Mouse (Mus musculus): Measurements from ENCODE around the gene Hsd11b1. TPM values are rescaled to one million over a fixed set of nuclear protein-coding genes. Genes with fewer than 3 reads are reported as not detected.
"Not testable (repeated sequence)": the region's sequence is repeated elsewhere in the genome, so short reads cannot be mapped to it uniquely, and the experiment has no call there.

The Hsd11b1 gene
- total RNA-seq (2021) = 1 to 10 TPM; 2.2 to 2.4 TPM
- long read RNA-seq, experiment 1, partial matches to known transcripts = 0 of 1 reads
- long read RNA-seq, experiment 1, other reads (novel, unspliced or antisense) = 0 of 1 reads
- long read RNA-seq, experiment 2, partial matches to known transcripts = 0 of 3 reads
- long read RNA-seq, experiment 2, other reads (novel, unspliced or antisense) = 1 of 3 reads

- intact Hi-C loops (cut with DNase I) = loop anchor here (2.0 kb wide), 1 partner anchor 57 kb away; no protein-coding TSS in a partner anchor
- no peak for DNase-seq
Measured at GRCm38 (mm10) chr1:193263955-193264598, at the start of gene Hsd11b1. Gene Hsd11b1 (minus strand): TSS chr1:193264075.

GRCm38 (mm10) chr1:193311596-193311995 is 47.7 kb upstream of the Hsd11b1 start:
- no peak for DNase-seq
- intact Hi-C loops (cut with DNase I) = no loop called here

GRCm38 (mm10) chr1:193310519-193311085 is 46.7 kb upstream of the Hsd11b1 start:
- no peak for DNase-seq
- intact Hi-C loops (cut with DNase I) = no loop called here

GRCm38 (mm10) chr1:193309785-193310518 is 46.1 kb upstream of the Hsd11b1 start:
- no peak for DNase-seq
- intact Hi-C loops (cut with DNase I) = no loop called here

GRCm38 (mm10) chr1:193306832-193307231 is 43.0 kb upstream of the Hsd11b1 start:
- no peak for DNase-seq
- intact Hi-C loops (cut with DNase I) = no loop called here

GRCm38 (mm10) chr1:193305386-193305785 is 41.5 kb upstream of the Hsd11b1 start:
- DNase-seq = no peak
- intact Hi-C loops (cut with DNase I) = no loop called here

- intact Hi-C loops (cut with DNase I) = no loop called here
- no peak for DNase-seq
Measured at GRCm38 (mm10) chr1:193303096-193303495, 39.2 kb upstream of the Hsd11b1 start.

GRCm38 (mm10) chr1:193302093-193302405 is 38.2 kb upstream of the Hsd11b1 start:
- DNase-seq = no peak
- intact Hi-C loops (cut with DNase I) = no loop called here

- intact Hi-C loops (cut with DNase I) = no loop called here
- DNase-seq = no peak
Measured at GRCm38 (mm10) chr1:193301216-193302092, 37.6 kb upstream of the Hsd11b1 start.

GRCm38 (mm10) chr1:193299995-193300394 is 36.1 kb upstream of the Hsd11b1 start:
- DNase-seq = no peak
- intact Hi-C loops (cut with DNase I) = no loop called here

GRCm38 (mm10) chr1:193298141-193298765 is 34.4 kb upstream of the Hsd11b1 start:
- intact Hi-C loops (cut with DNase I) = no loop called here
- DNase-seq = no peak

- no peak for DNase-seq
- intact Hi-C loops (cut with DNase I) = no loop called here
Measured at GRCm38 (mm10) chr1:193295920-193296319, 32.0 kb upstream of the Hsd11b1 start.

- intact Hi-C loops (cut with DNase I) = no loop called here
- DNase-seq = no peak
Measured at GRCm38 (mm10) chr1:193293926-193294325, 30.1 kb upstream of the Hsd11b1 start.

- intact Hi-C loops (cut with DNase I) = no loop called here
- DNase-seq = no peak
Measured at GRCm38 (mm10) chr1:193293039-193293438, 29.2 kb upstream of the Hsd11b1 start.

- DNase-seq = no peak
- intact Hi-C loops (cut with DNase I) = no loop called here
Measured at GRCm38 (mm10) chr1:193290686-193291085, 26.8 kb upstream of the Hsd11b1 start.

GRCm38 (mm10) chr1:193289914-193290313 is 26.0 kb upstream of the Hsd11b1 start:
- intact Hi-C loops (cut with DNase I) = no loop called here
- no peak for DNase-seq

- intact Hi-C loops (cut with DNase I) = no loop called here
- no peak for DNase-seq
Measured at GRCm38 (mm10) chr1:193289076-193289475, 25.2 kb upstream of the Hsd11b1 start.

GRCm38 (mm10) chr1:193287578-193287977 is 23.7 kb upstream of the Hsd11b1 start:
- DNase-seq = no peak
- intact Hi-C loops (cut with DNase I) = no loop called here

GRCm38 (mm10) chr1:193285766-193286325 is 22.0 kb upstream of the Hsd11b1 start:
- intact Hi-C loops (cut with DNase I); DNase-seq: not testable (repeated sequence)

Measured in heart, postnatal 14 days (tissue).